Mouse (Mus musculus) cerebellum, adult 9-10 months (tissue): Measurements from ENCODE around the gene Vat1.
"Not testable (repeated sequence)": the region's sequence is repeated elsewhere in the genome, so short reads cannot be mapped to it uniquely, and the experiment has no call there.

Experiments used
- DNase-seq: peaks from one replicate; pipeline ENCODE4 v3.0.0; 2022

The Vat1 gene

GRCm38 (mm10) chr11:101441450-101442126, 24.4 kb downstream of the Vat1 start:
- not testable (repeated sequence) for DNase-seq

- not testable (repeated sequence) for DNase-seq
Measured at GRCm38 (mm10) chr11:101438006-101438405, 28.0 kb downstream of the Vat1 start.

- no peak for DNase-seq
Measured at GRCm38 (mm10) chr11:101436916-101437315, 29.1 kb downstream of the Vat1 start.

- DNase-seq: no peak
Measured at GRCm38 (mm10) chr11:101435831-101436230, 30.2 kb downstream of the Vat1 start.

- DNase-seq: peak; percentile 65
Measured at GRCm38 (mm10) chr11:101433396-101433795, 32.6 kb downstream of the Vat1 start.

- DNase-seq: no peak
Measured at GRCm38 (mm10) chr11:101431327-101431726, 34.7 kb downstream of the Vat1 start.

GRCm38 (mm10) chr11:101426165-101426564, 39.9 kb downstream of the Vat1 start:
- no peak for DNase-seq

- peak; percentile 95 for DNase-seq
Measured at GRCm38 (mm10) chr11:101424925-101425813, 40.9 kb downstream of the Vat1 start, which contains the start of the genes Rundc1 and Ptges3l. TSS of gene Rundc1 (plus strand) at chr11:101425085. TSS of gene Ptges3l (minus strand) at chr11:101425333.

GRCm38 (mm10) chr11:101424105-101424851, 41.8 kb downstream of the Vat1 start, which contains the start of gene Gm27029:
TSS of gene Gm27029 (minus strand) at chr11:101424796.
- DNase-seq: peak; percentile 23

GRCm38 (mm10) chr11:101420148-101420547, 45.9 kb downstream of the Vat1 start:
- no peak for DNase-seq

- DNase-seq: no peak
Measured at GRCm38 (mm10) chr11:101419610-101420009, 46.4 kb downstream of the Vat1 start.

GRCm38 (mm10) chr11:101418991-101419390, 47.0 kb downstream of the Vat1 start:
- no peak for DNase-seq

- peak; percentile 87 for DNase-seq
Measured at GRCm38 (mm10) chr11:101417101-101417855, 48.8 kb downstream of the Vat1 start, which contains the start of gene Aarsd1. TSS of gene Aarsd1 (minus strand) at chr11:101417615.

- no peak for DNase-seq
Measured at GRCm38 (mm10) chr11:101416433-101417100, 49.5 kb downstream of the Vat1 start.

- DNase-seq: no peak
Measured at GRCm38 (mm10) chr11:101415306-101415705, 50.7 kb downstream of the Vat1 start.
